Mouse (Mus musculus) limb, embryonic 14.5 days (tissue): Measurements from ENCODE around the gene Pla2g2f. TPM values are rescaled to one million over a fixed set of nuclear protein-coding genes. Genes with fewer than 3 reads are reported as not detected.

Experiments used
- ATAC-seq: fragments of 200-750 bp; cut with Nextera tagmentation; 2 replicates; pipeline ENCODE4 v1.8.0; 2017; ENCODE audit warnings: low read depth, moderate number of reproducible peaks, moderate TSS enrichment; ENCODE audit not compliant: low FRiP score
- DNase-seq: peaks from one replicate; pipeline ENCODE4 v3.0.0-alpha.2; 2015; ENCODE audit warnings: low spot score
- H3K27ac ChIP-seq: fragments of 300-500 bp; sonication (generic); replicated peaks from 2 replicates; pipeline ENCODE4 v1.5.1; 2014; ENCODE audit warnings: low read depth, mild to moderate bottlenecking, low read length, moderate library complexity, mixed read lengths
- H3K27me3 ChIP-seq: fragments of 300-500 bp; sonication (generic); 2 replicates; pipeline ENCODE4 v1.6.1; 2014; ENCODE audit warnings: low read length, mixed read lengths; ENCODE audit not compliant: control insufficient read depth, insufficient read depth
- H3K36me3 ChIP-seq: fragments of 300-500 bp; sonication (generic); 2 replicates; pipeline ENCODE4 v1.6.1; 2014; ENCODE audit warnings: mild to moderate bottlenecking, low read length, moderate library complexity, mixed read lengths; ENCODE audit not compliant: control insufficient read depth, insufficient read depth
- H3K4me1 ChIP-seq: fragments of 300-500 bp; sonication (generic); 2 replicates; pipeline ENCODE4 v1.6.1; 2014; ENCODE audit warnings: antibody characterized with exemption, low read length, mixed read lengths; ENCODE audit not compliant: control insufficient read depth, insufficient read depth
- H3K4me2 ChIP-seq: fragments of 300-500 bp; sonication (generic); replicated peaks from 2 replicates; pipeline ENCODE4 v1.6.1; 2014; ENCODE audit warnings: low read depth, mild to moderate bottlenecking, low read length, moderate library complexity; ENCODE audit not compliant: severe bottlenecking
- H3K4me3 ChIP-seq: fragments of 300-500 bp; sonication (generic); replicated peaks from 2 replicates; pipeline ENCODE4 v1.5.1; 2014; ENCODE audit warnings: low read length
- H3K9ac ChIP-seq: fragments of 300-500 bp; sonication (generic); 2 replicates; pipeline ENCODE4 v1.6.1; 2014; ENCODE audit warnings: mild to moderate bottlenecking, low read depth, low read length, moderate library complexity; ENCODE audit not compliant: severe bottlenecking
- H3K9me3 ChIP-seq: fragments of 300-500 bp; sonication (generic); 2 replicates; pipeline ENCODE4 v1.6.1; 2016; ENCODE audit warnings: low read length; ENCODE audit not compliant: control insufficient read depth
- POLR2A ChIP-seq: fragments of 200-500 bp; IDR thresholded peaks from 2 replicates; pipeline ENCODE4 v1.8.0; 2012; ENCODE audit warnings: inconsistent platforms, mild to moderate bottlenecking, moderate library complexity, borderline replicate concordance; ENCODE audit not compliant: insufficient read depth, insufficient read length; ENCODE audit errors: extremely low read depth
- WGBS: fragments of 180-500 bp; shearing (Covaris S2); extraction: QIAGEN DNeasy Blood & Tissue Kit; methylation state at CpG from one replicate; pipeline ENCODE4 v1.1.7; 2014; 5-methylcytosine and 5-hydroxymethylcytosine counted together
- polyA plus RNA-seq, 2 experiments: library from polyadenylated mRNA; depleted of rRNA in 1 of 2; stranded (reverse) in 1 of 2; unstranded in 1 of 2; fragments of >200 nt; fragmentation: Nextera tagmentation in 1 of 2; extraction: Ambion mirVana in 1 of 2; gene quantifications; 2 replicates each; pipeline versions ENCODE4 v1.2.1 to v1.2.3; 2012 to 2014

Pla2g2f gene
- polyA plus RNA-seq, 2 experiments: 11.9 to 15.7 TPM

GRCm38 (mm10) chr4:138793276-138793675 lies 35.9 kb upstream of the Pla2g2f start:
- Histone ChIP-seq H3K27ac (0 out of 2 replicates have a peak overlapping the region, but pooled peaks have one; percentile 20), H3K4me2 (no peak overlapping the region), H3K9ac (no peak overlapping the region), H3K36me3 (no peaks in the 10 kb centered on the region), H3K4me1 (no peaks in the 10 kb centered on the region), H3K9me3 (no peaks in the 10 kb centered on the region), H3K4me3 (no peak overlapping the region), H3K27me3 (no peaks in the 10 kb centered on the region)
- WGBS: 63% methylated on average over 2 of the region's 2 CpGs
- ATAC-seq (no peak), DNase-seq (peak; percentile 21)
- TF ChIP-seq POLR2A: no peak

GRCm38 (mm10) chr4:138792599-138792998 lies 35.2 kb upstream of the Pla2g2f start:
- 40% methylated on average over 9 of the region's 9 CpGs for whole genome bisulfite sequencing

DNA sequence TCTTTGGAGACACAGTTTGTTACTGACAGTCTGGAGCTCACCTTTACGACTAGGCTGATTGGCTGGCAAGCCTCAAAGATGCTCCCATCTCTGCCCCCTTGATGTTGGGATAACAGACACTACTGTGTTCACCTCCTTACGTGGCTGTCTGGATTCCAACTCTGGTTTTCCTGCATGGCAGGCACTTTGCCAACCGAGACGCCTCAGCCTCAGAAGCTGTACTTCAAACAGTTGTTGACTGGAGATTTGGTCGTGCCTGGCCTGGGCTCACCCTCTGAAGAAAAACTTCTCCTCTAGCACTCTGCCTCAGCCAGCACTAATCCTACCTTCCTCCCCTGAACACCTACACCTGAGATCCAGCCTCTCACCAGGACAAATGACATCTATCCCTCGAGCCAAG lies 34.0 kb upstream of the Pla2g2f start:
- WGBS: 61% methylated on average over 6 of the region's 6 CpGs
- Histone ChIP-seq H3K4me2 (no peak overlapping the region), H3K27ac (no peak overlapping the region)

More at GRCm38 (mm10) chr4:138792599-138792998, 35.2 kb upstream of the Pla2g2f start:
- no peaks in the 10 kb centered on the region for H3K27me3 ChIP-seq
- TF ChIP-seq POLR2A: no peak
- no peaks in the 10 kb centered on the region for H3K9me3 ChIP-seq
- 0 out of 2 replicates have a peak overlapping the region, but pooled peaks have one; percentile 20 for H3K27ac ChIP-seq
- H3K4me3 ChIP-seq: no peak overlapping the region
- no peaks in the 10 kb centered on the region for H3K36me3 ChIP-seq
- DNase-seq: peak; percentile 57
- H3K4me2 ChIP-seq: no peak overlapping the region
- no peaks in the 10 kb centered on the region for H3K4me1 ChIP-seq
- H3K9ac ChIP-seq: no peak overlapping the region
- no peak for ATAC-seq

GRCm38 (mm10) chr4:138788381-138788780 lies 31.0 kb upstream of the Pla2g2f start:
- Histone ChIP-seq H3K9me3 (no peaks in the 10 kb centered on the region), H3K4me2 (no peak overlapping the region), H3K27ac (no peak overlapping the region), H3K4me1 (no peaks in the 10 kb centered on the region), H3K4me3 (no peak overlapping the region), H3K36me3 (no peaks in the 10 kb centered on the region), H3K27me3 (no peaks in the 10 kb centered on the region), H3K9ac (no peak overlapping the region)
- DNase-seq: no peak
- ATAC-seq: no peak
- no peak for TF ChIP-seq POLR2A
- 72% methylated on average over 4 of the region's 4 CpGs for WGBS

More for the DNA sequence above, 34.0 kb upstream of the Pla2g2f start:
- Histone ChIP-seq H3K4me3 (no peak overlapping the region), H3K36me3 (no peaks in the 10 kb centered on the region), H3K4me1 (no peaks in the 10 kb centered on the region), H3K9me3 (no peaks in the 10 kb centered on the region), H3K27me3 (no peaks in the 10 kb centered on the region), H3K9ac (no peak overlapping the region)
- ATAC-seq (no peak), DNase-seq (no peak)
- no peak for TF ChIP-seq POLR2A

- ATAC-seq (no peak), DNase-seq (peak; percentile 17)
- Histone ChIP-seq H3K4me3 (no peak overlapping the region), H3K27me3 (no peaks in the 10 kb centered on the region), H3K27ac (no peak overlapping the region), H3K9ac (no peak overlapping the region), H3K36me3 (no peaks in the 10 kb centered on the region), H3K4me2 (no peak overlapping the region), H3K4me1 (no peaks in the 10 kb centered on the region), H3K9me3 (no peaks in the 10 kb centered on the region)
- TF ChIP-seq POLR2A: no peak
- WGBS: 41% methylated on average over 4 of the region's 4 CpGs
Measured at GRCm38 (mm10) chr4:138786141-138786540, 28.7 kb upstream of the Pla2g2f start.

DNA sequence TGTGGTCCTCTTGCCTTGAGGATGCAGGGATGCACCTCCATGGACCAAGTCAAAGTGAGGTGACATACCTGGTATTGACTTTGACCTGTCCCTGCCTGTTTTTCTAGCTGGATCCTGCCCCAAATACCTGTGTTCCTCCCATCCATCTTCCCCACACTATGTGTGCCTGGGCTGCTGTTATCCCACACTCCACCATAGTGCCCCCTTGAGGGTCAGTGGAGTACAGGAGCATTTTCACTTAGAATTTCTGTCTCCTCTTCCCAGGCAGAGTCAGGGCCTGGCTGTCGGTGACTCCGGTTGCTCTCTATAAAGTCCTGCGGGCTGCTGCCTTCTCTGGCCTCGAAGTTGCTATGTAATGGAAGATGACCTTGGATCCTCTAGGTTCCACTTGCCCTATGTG lies 28.3 kb upstream of the Pla2g2f start:
- H3K27ac ChIP-seq: no peak overlapping the region
- no peak overlapping the region for H3K9ac ChIP-seq
- H3K4me2 ChIP-seq: no peak overlapping the region
- no peak overlapping the region for H3K4me3 ChIP-seq
- no peaks in the 10 kb centered on the region for H3K4me1 ChIP-seq
- H3K36me3 ChIP-seq: no peaks in the 10 kb centered on the region
- ATAC-seq: no peak
- H3K9me3 ChIP-seq: no peaks in the 10 kb centered on the region
- no peak for TF ChIP-seq POLR2A
- no peak for DNase-seq
- no peaks in the 10 kb centered on the region for H3K27me3 ChIP-seq
- WGBS: 55% methylated on average over 4 of the region's 4 CpGs
